ENCODE assay signal across 10 mouse cellular contexts in genomic region chr7:70267075-70267474, GRCm38 (mm10).
DNase-seq lines count a peak whose midpoint lies in the region; ATAC-seq lines count a peak whose summit lies in the region.
"Had no signal": no experiment of that assay in that cellular context is flagged by ENCODE, and none has a peak within 500 bp of the region (broad histone marks: within the 10 kb centered on the region; RNA-seq: fewer than 3 reads in every experiment).

No protein-coding gene starts in this region.

- intact Hi-C loops in heart, postnatal 10 days (cut with DNase I): no loop called here

- no peaks in the 10 kb centered on the region for H3K36me3 ChIP-seq in neural tube, embryonic 15.5 days

- H3K4me3 ChIP-seq in neural tube, embryonic 15.5 days (replicated peaks): no peak overlapping the region
- H3K4me3 ChIP-seq: left cerebral cortex, adult 2 months had no signal

- H3K4me1 ChIP-seq in neural tube, embryonic 15.5 days: no peaks in the 10 kb centered on the region

- no peak for DNase-seq in frontal cortex, postnatal 10 days (ENCODE audit: low spot score in 2 of 2)
- DNase-seq in urinary bladder, postnatal 14 days (ENCODE audit: low spot score): peak; percentile 76
- no peak for DNase-seq in urinary bladder, postnatal 10 days (ENCODE audit: low spot score)
- peak; percentile 76 to 77 for DNase-seq in heart, postnatal 10 days
- peak; percentile 47 to 81 for DNase-seq in urinary bladder, postnatal 36 days (ENCODE audit: low spot score in 2 of 2)
- DNase-seq: spleen, adult 18-20 months had no signal

- H3K4me2 ChIP-seq in neural tube, embryonic 15.5 days: no peak overlapping the region

- H3K9me3 ChIP-seq in neural tube, embryonic 15.5 days (replicated peaks): no peaks in the 10 kb centered on the region

- H3K27me3 ChIP-seq in neural tube, embryonic 15.5 days (replicated peaks): no peaks in the 10 kb centered on the region

- no peak overlapping the region for H3K27ac ChIP-seq in neural tube, embryonic 15.5 days (replicated peaks)
- H3K27ac ChIP-seq: left cerebral cortex, adult 2 months had no signal

- no peak overlapping the region for H3K9ac ChIP-seq in neural tube, embryonic 15.5 days (replicated peaks)

- WGBS in neural tube, embryonic 15.5 days: 68% methylated on average over 4 of the region's 4 CpGs

- peak; percentile 84 for ATAC-seq in frontal cortex, adult (ENCODE audit: low TSS enrichment)
- no peak for ATAC-seq in CD4-positive, CD25-positive, alpha-beta regulatory T cell, adult 4 months
- ATAC-seq in neural tube, embryonic 15.5 days (ENCODE audit: low FRiP score): no peak

Comparison
In these comparisons a context has a peak if more than half of its experiments do, and no peak if none do; other contexts are left out.
1. DNase-seq: peak in urinary bladder, postnatal 14 days (single experiment), heart, postnatal 10 days (2 of 2) and urinary bladder, postnatal 36 days (2 of 2); none in frontal cortex, postnatal 10 days (0 of 2) and urinary bladder, postnatal 10 days (single experiment).